Mouse (Mus musculus) lung, postnatal 36 days (tissue): ENCODE measurements at regions not wholly inside any gene's neighbourhood (a gene's known extent, or its start where the extent isn't known, plus 50 kb on each side); places are given as distances from the start of the nearest gene placed in this dataset.

Experiments
- DNase-seq: peaks from one replicate; pipeline ENCODE4 v3.0.0; 2022; ENCODE audit warnings: mixed read lengths

DNA sequence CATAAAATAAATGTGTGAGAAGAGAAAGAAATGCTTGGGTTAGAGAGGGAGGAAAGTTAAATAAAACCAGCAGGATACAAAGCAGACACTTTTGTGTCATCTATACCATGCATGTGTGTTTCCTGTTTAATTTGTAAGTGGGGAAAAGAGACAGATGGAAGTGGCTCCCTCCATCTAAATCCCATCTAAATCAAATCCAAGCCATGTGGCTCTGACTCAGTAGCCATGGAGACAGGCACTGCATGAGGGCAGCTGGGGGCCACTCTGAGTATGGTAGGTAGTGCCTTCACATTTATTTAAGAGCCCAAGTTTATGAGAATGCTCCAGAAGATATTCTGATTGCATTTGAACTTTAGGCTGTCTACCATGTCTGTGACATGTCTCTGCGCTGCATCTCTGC, 97.8 kb upstream of the Tcf21 start:
- no peak for DNase-seq

GRCm38 (mm10) chr10:22915785-22916514, 96.0 kb upstream of the Tcf21 start:
- DNase-seq: no peak

GRCm38 (mm10) chr10:22913112-22913511, 93.1 kb upstream of the Tcf21 start:
- DNase-seq: no peak

GRCm38 (mm10) chr10:22908640-22909039, 88.7 kb upstream of the Tcf21 start:
- no peak for DNase-seq

DNA sequence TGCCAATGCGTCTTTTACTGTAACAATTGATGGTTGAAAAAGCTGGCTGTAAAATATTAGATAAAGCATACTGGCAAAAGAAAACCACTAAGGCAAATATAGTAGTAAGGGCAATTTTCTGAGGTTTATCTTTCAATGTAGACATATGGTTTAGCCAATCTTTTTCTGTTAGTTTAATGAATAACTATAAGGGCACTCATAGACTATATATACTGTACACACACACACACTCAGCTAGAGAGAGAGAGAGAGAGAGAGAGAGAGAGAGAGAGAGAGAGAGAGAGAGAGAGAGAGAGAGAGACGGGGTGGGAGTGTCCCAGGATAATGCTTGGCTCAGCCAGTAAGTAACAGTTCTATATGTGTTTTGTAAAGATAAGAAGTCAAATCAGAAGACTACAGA, 85.3 kb upstream of the Tcf21 start:
- no peak for DNase-seq

- no peak for DNase-seq
Observed at GRCm38 (mm10) chr10:22893442-22893985, 73.5 kb upstream of the Tcf21 start.

DNA sequence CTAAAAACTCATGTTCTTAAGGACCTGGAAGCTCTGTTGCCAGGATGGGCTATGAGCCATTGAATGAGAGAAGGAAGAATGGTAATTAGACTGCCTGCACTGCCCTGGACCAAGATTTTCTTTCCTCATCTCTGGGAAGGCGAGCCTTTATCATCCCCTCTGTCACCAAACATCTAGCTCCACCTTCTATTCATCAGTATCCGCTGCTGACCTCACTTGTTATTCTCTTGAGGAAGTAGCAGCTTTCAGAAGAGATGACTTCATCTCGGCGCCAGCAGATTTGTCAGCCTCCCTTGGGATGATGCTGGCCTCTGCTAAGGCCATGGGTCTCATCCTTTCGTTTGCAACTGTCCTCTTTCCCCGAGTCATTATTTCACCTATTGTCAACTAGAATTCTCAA, 67.5 kb upstream of the Tcf21 start:
- DNase-seq: no peak

GRCm38 (mm10) chr10:22879714-22880113, 59.7 kb upstream of the Tcf21 start:
- DNase-seq: no peak

DNA sequence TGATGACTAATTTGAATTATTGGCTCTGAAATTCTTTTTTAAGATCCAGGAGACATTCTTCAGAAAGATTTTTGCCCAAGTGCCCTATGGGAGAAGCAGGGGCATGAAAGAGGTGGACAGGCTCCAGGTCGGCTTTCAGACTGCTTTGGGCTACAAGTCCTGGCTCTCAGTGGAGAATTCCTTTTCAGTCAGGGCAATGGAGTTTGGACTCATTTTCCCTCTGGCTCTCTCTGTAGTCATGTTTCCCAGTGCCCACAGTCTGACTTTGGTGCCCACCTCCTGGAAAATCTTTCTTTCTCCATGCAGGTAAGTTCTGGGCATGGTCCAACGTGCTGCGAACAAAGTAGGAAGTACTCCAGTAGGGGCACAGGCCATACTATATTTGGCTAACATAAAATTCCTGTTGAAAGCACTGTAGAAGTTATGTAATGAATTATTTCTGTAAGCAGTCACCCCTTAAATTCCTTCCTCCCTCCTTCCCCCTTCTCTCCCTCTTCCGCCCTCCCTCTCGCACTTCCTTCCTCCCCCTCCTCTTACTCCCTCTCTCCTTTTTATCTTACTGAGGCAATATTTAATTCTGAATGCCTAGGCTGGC, 57.7 kb upstream of the Tcf21 start:
- peak; percentile 22 for DNase-seq

DNA sequence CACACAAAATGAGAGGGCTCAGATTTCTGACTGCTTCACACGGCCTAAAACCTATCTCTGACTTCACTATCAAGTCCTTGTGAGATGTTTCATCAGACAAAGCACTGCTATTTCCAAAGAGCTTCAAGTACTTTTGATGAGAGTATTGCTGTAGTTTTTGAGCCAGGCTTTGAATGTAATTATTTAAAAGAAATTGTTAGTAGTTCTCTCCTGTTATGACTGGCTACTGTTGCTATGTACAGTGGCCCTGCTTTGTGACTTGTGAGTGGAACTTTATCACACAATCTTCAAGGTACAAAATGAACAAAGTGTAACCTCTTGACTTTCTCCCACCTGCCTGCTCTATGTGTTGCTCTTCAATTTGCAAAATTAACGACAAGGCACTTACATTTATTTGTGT, 57.1 kb upstream of the Tcf21 start:
- no peak for DNase-seq

- no peak for DNase-seq
Observed at GRCm38 (mm10) chr10:22875675-22876074, 55.7 kb upstream of the Tcf21 start.

GRCm38 (mm10) chr10:22875181-22875580, 55.2 kb upstream of the Tcf21 start:
- peak; percentile 19 for DNase-seq
